Mouse (Mus musculus) ovary, adult 18-20 months (tissue): ENCODE data around the gene Slc17a9.
A peak's percentile ranks its signal among the peaks of the same experiment; 100 is the strongest.

Experiments used
- DNase-seq: peaks from one replicate; pipeline ENCODE4 v3.0.0; 2022; ENCODE audit warnings: low spot score, mixed read lengths

Gene Slc17a9

GRCm38 (mm10) chr2:180724585-180725413, at the start of gene Slc17a9:
Gene Slc17a9, plus strand, starts transcription at chr2:180725263.
- peak; percentile 73 for DNase-seq

GRCm38 (mm10) chr2:180676706-180677105, 48.4 kb upstream of the Slc17a9 start:
- no peak for DNase-seq

GRCm38 (mm10) chr2:180678609-180679140, 46.4 kb upstream of the Slc17a9 start:
- no peak for DNase-seq

GRCm38 (mm10) chr2:180681225-180681624, 43.8 kb upstream of the Slc17a9 start:
- DNase-seq: no peak

GRCm38 (mm10) chr2:180683524-180683923, 41.5 kb upstream of the Slc17a9 start:
- no peak for DNase-seq

GRCm38 (mm10) chr2:180684031-180684430, 41.0 kb upstream of the Slc17a9 start:
- no peak for DNase-seq

- DNase-seq: no peak
These were observed 35.2 kb upstream of the Slc17a9 start for GRCm38 (mm10) chr2:180689841-180690240.

- no peak for DNase-seq
These were observed 32.4 kb upstream of the Slc17a9 start for GRCm38 (mm10) chr2:180692630-180693029.

- no peak for DNase-seq
These were observed 29.9 kb upstream of the Slc17a9 start for GRCm38 (mm10) chr2:180695176-180695575.

- DNase-seq: no peak
These were observed 24.6 kb upstream of the Slc17a9 start for GRCm38 (mm10) chr2:180700457-180700856.

GRCm38 (mm10) chr2:180701053-180701766, 23.9 kb upstream of the Slc17a9 start:
- no peak for DNase-seq

- DNase-seq: peak; percentile 84
These were observed 23.1 kb upstream of the Slc17a9 start for GRCm38 (mm10) chr2:180701767-180702621.

- no peak for DNase-seq
These were observed 22.3 kb upstream of the Slc17a9 start for GRCm38 (mm10) chr2:180702701-180703149.

GRCm38 (mm10) chr2:180703175-180703574, 21.9 kb upstream of the Slc17a9 start:
- no peak for DNase-seq

- no peak for DNase-seq
These were observed 21.3 kb upstream of the Slc17a9 start for GRCm38 (mm10) chr2:180703645-180704359.

GRCm38 (mm10) chr2:180704591-180704990, 20.5 kb upstream of the Slc17a9 start:
- no peak for DNase-seq

- no peak for DNase-seq
These were observed 20.0 kb upstream of the Slc17a9 start for GRCm38 (mm10) chr2:180705066-180705465.

- no peak for DNase-seq
These were observed 19.1 kb upstream of the Slc17a9 start for GRCm38 (mm10) chr2:180705975-180706374.

- DNase-seq: no peak
These were observed 15.8 kb upstream of the Slc17a9 start for GRCm38 (mm10) chr2:180709023-180709922.

GRCm38 (mm10) chr2:180709923-180710272, 15.2 kb upstream of the Slc17a9 start, which contains the start of the genes Dido1 and Gid8:
Gene Dido1, minus strand, starts transcription at chr2:180709999.
Gene Gid8, plus strand, starts transcription at chr2:180710117.
- peak; percentile 94 for DNase-seq
